Mouse (Mus musculus) heart, embryonic 14.5 days (tissue): Measurements from ENCODE around the gene Stxbp5. TPM values are rescaled to one million over a fixed set of nuclear protein-coding genes. Genes with fewer than 3 reads are reported as not detected.

Source experiments
- ATAC-seq: fragments of 200-750 bp; cut with Nextera tagmentation; 2 replicates; pipeline ENCODE4 v1.8.0; 2017; ENCODE audit warnings: low read depth, moderate TSS enrichment; ENCODE audit not compliant: insufficient number of reproducible peaks, insufficient read depth, low FRiP score
- H3K27ac ChIP-seq, 2 experiments: fragments of 200-500 bp in 1 of 2; fragments of 300-500 bp in 1 of 2; sonication (generic) in 1 of 2; replicated peaks in 1 of 2; 2 replicates each; pipeline ENCODE4 v1.5.1; 2012 to 2014; ENCODE audit warnings: low read depth in 2 of 2, low read length in 2 of 2, control low read depth in 1 of 2, mild to moderate bottlenecking in 1 of 2, mixed read lengths in 1 of 2; ENCODE audit not compliant: control insufficient read depth in 1 of 2, insufficient read depth in 1 of 2
- H3K27me3 ChIP-seq: fragments of 300-500 bp; sonication (generic); 2 replicates; pipeline ENCODE4 v1.6.1; 2014; ENCODE audit warnings: mild to moderate bottlenecking, low read length, control low read depth; ENCODE audit not compliant: control insufficient read depth, insufficient read depth
- H3K36me3 ChIP-seq: fragments of 300-500 bp; sonication (generic); 2 replicates; pipeline ENCODE4 v1.6.1; 2014; ENCODE audit warnings: mild to moderate bottlenecking, control low read depth, low read length, mixed read lengths; ENCODE audit not compliant: control insufficient read depth, insufficient read depth
- H3K4me1 ChIP-seq, 2 experiments: fragments of 200-500 bp in 1 of 2; fragments of 300-500 bp in 1 of 2; sonication (generic) in 1 of 2; 2 replicates each; pipeline ENCODE4 v1.6.1; 2012 to 2014; ENCODE audit warnings: low read length in 2 of 2, control low read depth in 1 of 2, mixed read lengths in 1 of 2; ENCODE audit not compliant: control insufficient read depth in 2 of 2, insufficient read depth in 2 of 2
- H3K4me2 ChIP-seq: fragments of 300-500 bp; sonication (generic); 2 replicates; pipeline ENCODE4 v1.6.1; 2014; ENCODE audit warnings: mild to moderate bottlenecking, low read length
- H3K4me3 ChIP-seq, 2 experiments: fragments of 200-500 bp in 1 of 2; fragments of 300-500 bp in 1 of 2; sonication (generic) in 1 of 2; 2 replicates each; pipeline ENCODE4 v1.5.1; 2012 to 2014; ENCODE audit warnings: low read length in 2 of 2, mild to moderate bottlenecking in 2 of 2, control low read depth in 1 of 2, low read depth in 1 of 2, moderate library complexity in 1 of 2; ENCODE audit not compliant: control insufficient read depth in 1 of 2, insufficient read depth in 1 of 2
- H3K9ac ChIP-seq: fragments of 300-500 bp; sonication (generic); 2 replicates; pipeline ENCODE4 v1.6.1; 2014; ENCODE audit warnings: mild to moderate bottlenecking, low read length
- H3K9me3 ChIP-seq: fragments of 300-500 bp; sonication (generic); 2 replicates; pipeline ENCODE4 v1.6.1; 2016; ENCODE audit warnings: low read length, control low read depth; ENCODE audit not compliant: control insufficient read depth
- WGBS: fragments of 180-500 bp; shearing (Covaris S2); extraction: QIAGEN DNeasy Blood & Tissue Kit; methylation state at CpG from one replicate; pipeline ENCODE4 v1.1.7; 2014; 5-methylcytosine and 5-hydroxymethylcytosine counted together
- polyA plus RNA-seq: library from polyadenylated mRNA; unstranded; fragments of >200 nt; fragmentation: Nextera tagmentation; extraction: Ambion mirVana; gene quantifications from 2 replicates; pipeline ENCODE4 v1.2.1, GENCODE M21; 2014

Gene Stxbp5
- polyA plus RNA-seq, 1 experiment from 2014 or later: 4.9 TPM

GRCm38 (mm10) chr10:9756546-9756945, 144.3 kb downstream of the Stxbp5 start:
- no peak for ATAC-seq
- Histone ChIP-seq H3K27ac (no peak overlapping the region), H3K9ac (no peak overlapping the region), H3K4me1 (peaks cover 5 to 8% of the 10 kb centered on the region in 2 experiments; a peak in 3 of 4 replicates), H3K27me3 (no peaks in the 10 kb centered on the region), H3K4me2 (no peak overlapping the region), H3K4me3 (no peak overlapping the region), H3K36me3 (0 out of 2 replicates have a peak, but pooled peaks cover 8% of the 10 kb centered on the region), H3K9me3 (no peaks in the 10 kb centered on the region)
- WGBS: 82% methylated on average over 6 of the region's 6 CpGs

GRCm38 (mm10) chr10:9754893-9755541, 145.9 kb downstream of the Stxbp5 start:
- Histone ChIP-seq H3K27ac (no peak overlapping the region), H3K4me2 (no peak overlapping the region), H3K9me3 (no peaks in the 10 kb centered on the region), H3K4me3 (no peak overlapping the region), H3K27me3 (no peaks in the 10 kb centered on the region), H3K36me3 (0 out of 2 replicates have a peak, but pooled peaks cover under 1% of the 10 kb centered on the region), H3K9ac (no peak overlapping the region), H3K4me1 (peaks cover under 1 to 3% of the 10 kb centered on the region in 2 experiments; a peak in 2 of 4 replicates)
- no peak for ATAC-seq
- 46% methylated on average over 3 of the region's 3 CpGs for WGBS

GRCm38 (mm10) chr10:9733861-9734260, 167.0 kb downstream of the Stxbp5 start:
- Histone ChIP-seq H3K36me3 (no peaks in the 10 kb centered on the region), H3K27ac (no peak overlapping the region), H3K9me3 (no peaks in the 10 kb centered on the region), H3K4me2 (no peak overlapping the region), H3K4me1 (no peaks in the 10 kb centered on the region), H3K9ac (no peak overlapping the region), H3K27me3 (no peaks in the 10 kb centered on the region), H3K4me3 (no peak overlapping the region)
- no peak for ATAC-seq
- WGBS: 59% methylated on average over 3 of the region's 3 CpGs

- no peak overlapping the region for H3K4me3 ChIP-seq
- H3K4me2 ChIP-seq: no peak overlapping the region
- H3K27ac ChIP-seq: no peak overlapping the region
- no peaks in the 10 kb centered on the region for H3K27me3 ChIP-seq
- no peaks in the 10 kb centered on the region for H3K36me3 ChIP-seq
- H3K4me1 ChIP-seq: no peaks in the 10 kb centered on the region
- 77% methylated on average over 9 of the region's 9 CpGs for WGBS
- no peak for ATAC-seq
- H3K9me3 ChIP-seq: no peaks in the 10 kb centered on the region
- H3K9ac ChIP-seq: no peak overlapping the region
These were observed 168.7 kb downstream of the Stxbp5 start for GRCm38 (mm10) chr10:9732065-9732749.

- H3K4me3 ChIP-seq: no peak overlapping the region
- no peaks in the 10 kb centered on the region for H3K9me3 ChIP-seq
- WGBS: 79% methylated on average over 10 of the region's 11 CpGs
- no peaks in the 10 kb centered on the region for H3K27me3 ChIP-seq
- peaks cover 0 to 6% of the 10 kb centered on the region in 2 experiments; a peak in 1 of 4 replicates for H3K4me1 ChIP-seq
- no peaks in the 10 kb centered on the region for H3K36me3 ChIP-seq
- H3K9ac ChIP-seq: no peak overlapping the region
- no peak overlapping the region for H3K4me2 ChIP-seq
- H3K27ac ChIP-seq: no peak overlapping the region
- no peak for ATAC-seq
These were observed 178.2 kb downstream of the Stxbp5 start for GRCm38 (mm10) chr10:9722519-9723303.

- Histone ChIP-seq H3K4me3 (no peak overlapping the region), H3K4me2 (no peak overlapping the region), H3K27ac (no peak overlapping the region), H3K9ac (no peak overlapping the region), H3K27me3 (no peaks in the 10 kb centered on the region), H3K36me3 (no peaks in the 10 kb centered on the region), H3K9me3 (no peaks in the 10 kb centered on the region), H3K4me1 (peaks cover 0 to 6% of the 10 kb centered on the region in 2 experiments; a peak in 1 of 4 replicates)
- 70% methylated on average over 5 of the region's 5 CpGs for WGBS
- no peak for ATAC-seq
These were observed 180.9 kb downstream of the Stxbp5 start for GRCm38 (mm10) chr10:9720027-9720426.

GRCm38 (mm10) chr10:9718086-9718485, 182.8 kb downstream of the Stxbp5 start:
- Histone ChIP-seq H3K36me3 (no peaks in the 10 kb centered on the region), H3K4me2 (no peak overlapping the region), H3K4me3 (no peak overlapping the region), H3K27ac (no peak overlapping the region), H3K27me3 (no peaks in the 10 kb centered on the region), H3K4me1 (peaks cover 0 to 6% of the 10 kb centered on the region in 2 experiments; a peak in 1 of 4 replicates), H3K9ac (no peak overlapping the region), H3K9me3 (no peaks in the 10 kb centered on the region)
- ATAC-seq: no peak
- 74% methylated on average over 5 of the region's 5 CpGs for WGBS
